Mouse (Mus musculus): ENCODE data around the gene Olfr65. TPM values are rescaled to one million over a fixed set of nuclear protein-coding genes. Genes with fewer than 3 reads are reported as not detected.

Gene Olfr65
- not detected for polyA plus RNA-seq (2017; shearing (Covaris generic))

DNA sequence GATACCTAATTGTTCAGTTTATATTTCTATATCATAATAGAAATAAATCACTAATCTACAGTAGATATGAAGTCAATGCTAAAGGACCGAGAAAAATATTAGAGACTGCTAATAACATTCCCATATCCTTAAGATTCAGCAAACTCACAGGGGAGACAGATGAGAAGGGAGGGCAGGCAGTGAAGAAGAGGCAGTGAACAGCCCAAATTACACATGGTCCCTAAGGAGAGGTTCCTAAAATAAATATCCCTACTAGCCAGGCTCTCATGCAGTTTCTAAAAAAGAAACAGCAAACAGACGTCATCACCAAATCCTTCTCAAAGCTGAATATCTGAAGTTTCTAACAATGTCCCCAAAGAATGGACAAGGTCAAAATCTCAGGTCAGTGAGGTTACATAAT lies at the start of gene Olfr65:
Gene Olfr65, plus strand, starts transcription at position 301 of the 400 bp plus-strand sequence.

DNA sequence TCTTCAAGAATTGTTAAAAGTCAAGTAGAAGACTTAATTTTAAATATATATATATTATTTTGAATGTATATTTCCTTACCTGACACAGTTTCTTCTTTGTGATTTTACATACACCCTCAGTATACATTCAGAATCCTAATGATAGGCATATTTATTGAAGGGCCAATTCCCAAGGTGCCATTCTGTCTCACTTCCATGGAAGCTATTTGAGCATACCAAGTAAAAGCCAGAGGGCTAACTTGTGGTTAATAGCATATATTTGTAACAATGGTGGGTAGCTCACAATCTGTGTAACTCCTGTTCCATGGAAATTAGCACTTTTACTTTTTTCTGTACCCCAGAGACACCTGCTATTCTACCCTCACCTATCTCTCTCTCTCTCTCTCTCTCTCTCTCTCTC lies 17.1 kb upstream of the Olfr65 start, which contains the start of gene Olfr66:
Gene Olfr66, minus strand, starts transcription at position 101 of the 400 bp plus-strand sequence.

DNA sequence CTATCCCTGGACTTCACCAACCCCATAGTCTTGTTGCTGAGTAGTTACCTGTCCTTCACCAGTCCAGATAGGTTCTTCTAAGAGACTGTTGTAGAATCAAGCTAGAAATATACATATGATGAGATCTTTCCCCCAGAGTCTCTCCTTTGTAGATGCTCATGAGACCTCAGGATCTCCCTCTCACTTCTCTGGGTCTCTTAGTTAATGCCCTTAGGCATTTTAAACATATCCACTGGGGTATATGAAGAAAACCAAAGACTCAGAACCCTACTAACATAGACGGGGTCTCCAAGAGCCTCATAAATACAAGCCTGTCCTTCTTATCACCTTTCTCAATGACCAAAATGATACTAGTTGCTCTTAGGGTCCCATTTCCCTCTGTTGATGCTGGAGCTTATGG lies 8.9 kb upstream of the Olfr65 start, which contains the start of gene Olfr64:
Gene Olfr64, minus strand, starts transcription at position 101 of the 400 bp plus-strand sequence.

DNA sequence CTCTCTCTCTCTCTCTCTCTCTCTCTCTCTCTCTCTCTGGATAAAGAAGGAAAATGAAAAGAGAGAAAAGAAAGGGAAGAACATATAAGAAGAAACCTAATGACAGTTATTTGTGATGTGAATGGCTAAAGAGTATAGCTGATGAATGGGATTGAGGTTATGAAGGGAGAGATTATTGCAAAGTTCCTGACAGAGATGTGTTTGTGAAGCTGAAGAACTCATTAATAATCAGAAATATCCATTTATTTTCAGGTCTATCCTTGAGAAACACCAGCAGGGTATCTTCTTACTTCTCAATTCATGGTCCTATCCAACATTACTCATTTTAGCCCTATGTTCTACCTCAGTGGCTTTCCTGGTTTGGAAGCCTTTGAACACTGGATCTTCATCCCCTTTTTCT lies 25.2 kb downstream of the Olfr65 start, which contains the start of gene Olfr631:
Gene Olfr631, plus strand, starts transcription at position 301 of the 400 bp plus-strand sequence.

DNA sequence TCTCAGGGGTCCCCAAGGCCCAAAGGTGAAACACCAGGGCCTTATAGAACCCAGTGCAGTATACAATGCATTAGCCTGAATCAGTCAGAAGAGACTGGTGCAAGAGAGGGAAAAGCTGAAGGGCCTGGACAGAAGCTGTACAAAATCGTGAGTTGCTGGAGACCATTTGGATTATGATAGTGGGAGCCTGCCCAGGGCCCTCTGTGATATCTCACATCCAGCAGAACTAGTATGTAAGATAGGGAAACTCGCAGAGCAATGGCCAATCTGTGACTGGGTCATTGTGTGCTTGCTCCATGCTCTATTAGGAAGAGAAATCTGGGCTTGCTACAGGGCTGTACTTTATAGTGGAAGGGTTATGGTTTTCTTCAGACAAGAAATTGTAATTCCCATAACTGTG lies 31.0 kb downstream of the Olfr65 start, which contains the start of gene Olfr632:
Gene Olfr632, plus strand, starts transcription at position 84 of the 400 bp plus-strand sequence.

DNA sequence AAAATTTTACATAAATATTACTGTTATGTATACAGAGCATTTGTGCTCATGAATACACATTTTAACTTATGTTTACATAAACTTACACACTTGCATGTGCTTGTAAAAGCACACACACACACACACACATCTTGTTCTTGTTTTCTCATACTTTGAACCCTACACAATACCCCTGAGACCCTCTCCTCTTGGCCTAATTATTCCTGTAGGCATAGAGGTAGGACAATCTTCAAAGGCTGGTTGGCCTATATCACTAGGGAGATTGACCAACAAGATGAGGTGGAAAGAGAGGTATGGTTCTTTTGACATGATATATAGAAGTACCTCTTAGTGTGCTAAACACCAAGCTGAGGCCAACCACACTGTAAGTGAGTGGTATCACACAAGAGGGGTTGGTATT lies 40.9 kb downstream of the Olfr65 start, which contains the start of gene Olfr633:
Gene Olfr633, plus strand, starts transcription at position 301 of the 400 bp plus-strand sequence.

Other genes starting within 250 kb of the Olfr65 start
- gene Olfr623, start 239.8 kb upstream of the Olfr65 start, polyA plus RNA-seq (2017; shearing (Covaris generic)): under 1 TPM in 1 of 2 experiments, not detected in 1; 0.16 TPM
- gene Olfr624, start 232.3 kb upstream of the Olfr65 start, polyA plus RNA-seq (2017; shearing (Covaris generic)): under 1 TPM in 1 of 2 experiments, not detected in 1; 0.06 TPM
- not detected for gene Olfr625-ps1, start 220.8 kb upstream of the Olfr65 start, polyA plus RNA-seq (2017; shearing (Covaris generic))
- under 1 TPM in 1 of 2 experiments, not detected in 1; 0.41 TPM for gene Olfr243, start 188.8 kb upstream of the Olfr65 start, polyA plus RNA-seq (2017; shearing (Covaris generic))
- not detected for gene Olfr628, start 173.1 kb upstream of the Olfr65 start, polyA plus RNA-seq (2017; shearing (Covaris generic))
- not detected for gene Olfr629, start 158.5 kb upstream of the Olfr65 start, polyA plus RNA-seq (2017; shearing (Covaris generic))
- gene Olfr630, start 146.2 kb upstream of the Olfr65 start, polyA plus RNA-seq (2017; shearing (Covaris generic)): not detected
- not detected for gene Olfr69, start 131.9 kb upstream of the Olfr65 start, polyA plus RNA-seq (2017; shearing (Covaris generic))
- not detected for gene Olfr68, start 123.8 kb upstream of the Olfr65 start, polyA plus RNA-seq (2017; shearing (Covaris generic))
- gene Olfr67, start 111.7 kb upstream of the Olfr65 start, polyA plus RNA-seq (2017; shearing (Covaris generic)): not detected
- 10 to 100 TPM; 63.1 to 67.8 TPM for gene Hbb-bt, start 89.5 kb upstream of the Olfr65 start, polyA plus RNA-seq (2017; shearing (Covaris generic))
- 100 to 1,000 TPM; 302 to 371 TPM for gene Hbb-bs, start 75.4 kb upstream of the Olfr65 start, polyA plus RNA-seq (2017; shearing (Covaris generic))
- not detected for gene Hbb-bh2, start 63.0 kb upstream of the Olfr65 start, polyA plus RNA-seq (2017; shearing (Covaris generic))
- gene Hbb-bh1, start 60.3 kb upstream of the Olfr65 start, polyA plus RNA-seq (2017; shearing (Covaris generic)): not detected
- gene Hbb-y, start 50.3 kb upstream of the Olfr65 start, polyA plus RNA-seq (2017; shearing (Covaris generic)): not detected
- gene Olfr66, start 17.2 kb upstream of the Olfr65 start, polyA plus RNA-seq (2017; shearing (Covaris generic)): not detected
- gene Olfr64, start 9.0 kb upstream of the Olfr65 start, polyA plus RNA-seq (2017; shearing (Covaris generic)): not detected
- gene Olfr631, start 25.3 kb downstream of the Olfr65 start, polyA plus RNA-seq (2017; shearing (Covaris generic)): not detected
- not detected for gene Olfr632, start 30.9 kb downstream of the Olfr65 start, polyA plus RNA-seq (2017; shearing (Covaris generic))
- gene Olfr633, start 41.0 kb downstream of the Olfr65 start, polyA plus RNA-seq (2017; shearing (Covaris generic)): not detected
- under 1 TPM in 1 of 2 experiments, not detected in 1; 0.04 TPM for gene Olfr635, start 67.7 kb downstream of the Olfr65 start, polyA plus RNA-seq (2017; shearing (Covaris generic))
- not detected for gene Olfr638, start 95.3 kb downstream of the Olfr65 start, polyA plus RNA-seq (2017; shearing (Covaris generic))
- under 1 TPM; 0.04 TPM for gene Olfr639, start 113.8 kb downstream of the Olfr65 start, polyA plus RNA-seq (2017; shearing (Covaris generic))
- not detected for gene Olfr640, start 122.1 kb downstream of the Olfr65 start, polyA plus RNA-seq (2017; shearing (Covaris generic))
- not detected for gene Olfr641, start 132.0 kb downstream of the Olfr65 start, polyA plus RNA-seq (2017; shearing (Covaris generic))
- gene Olfr642, start 149.2 kb downstream of the Olfr65 start, polyA plus RNA-seq (2017; shearing (Covaris generic)): under 1 TPM in 1 of 2 experiments, not detected in 1; 0.05 TPM
- gene 4930516K23Rik, start 158.0 kb downstream of the Olfr65 start, polyA plus RNA-seq (2017; shearing (Covaris generic)): under 1 TPM in 1 of 2 experiments, not detected in 1; 0.18 TPM
- not detected for gene Olfr644, start 168.4 kb downstream of the Olfr65 start, polyA plus RNA-seq (2017; shearing (Covaris generic))
- gene Olfr645, start 182.0 kb downstream of the Olfr65 start, polyA plus RNA-seq (2017; shearing (Covaris generic)): not detected
- not detected for gene Olfr646, start 201.4 kb downstream of the Olfr65 start, polyA plus RNA-seq (2017; shearing (Covaris generic))
- not detected for gene Ubqln5, start 226.3 kb downstream of the Olfr65 start, polyA plus RNA-seq (2017; shearing (Covaris generic))
- gene Olfr643, start 233.9 kb downstream of the Olfr65 start, polyA plus RNA-seq (2017; shearing (Covaris generic)): not detected
- not detected for gene Ubqln3, start 239.8 kb downstream of the Olfr65 start, polyA plus RNA-seq (2017; shearing (Covaris generic))
- under 1 TPM in 1 of 2 experiments, not detected in 1; 0.57 TPM for gene Ubqlnl, start 247.1 kb downstream of the Olfr65 start, polyA plus RNA-seq (2017; shearing (Covaris generic))